Mouse (Mus musculus) urinary bladder, postnatal 10 days (tissue): ENCODE results near the gene D630023F18Rik.

Source experiments
- DNase-seq: peaks from one replicate; pipeline ENCODE4 v3.0.0; 2022; ENCODE audit warnings: low spot score

Gene D630023F18Rik

DNA sequence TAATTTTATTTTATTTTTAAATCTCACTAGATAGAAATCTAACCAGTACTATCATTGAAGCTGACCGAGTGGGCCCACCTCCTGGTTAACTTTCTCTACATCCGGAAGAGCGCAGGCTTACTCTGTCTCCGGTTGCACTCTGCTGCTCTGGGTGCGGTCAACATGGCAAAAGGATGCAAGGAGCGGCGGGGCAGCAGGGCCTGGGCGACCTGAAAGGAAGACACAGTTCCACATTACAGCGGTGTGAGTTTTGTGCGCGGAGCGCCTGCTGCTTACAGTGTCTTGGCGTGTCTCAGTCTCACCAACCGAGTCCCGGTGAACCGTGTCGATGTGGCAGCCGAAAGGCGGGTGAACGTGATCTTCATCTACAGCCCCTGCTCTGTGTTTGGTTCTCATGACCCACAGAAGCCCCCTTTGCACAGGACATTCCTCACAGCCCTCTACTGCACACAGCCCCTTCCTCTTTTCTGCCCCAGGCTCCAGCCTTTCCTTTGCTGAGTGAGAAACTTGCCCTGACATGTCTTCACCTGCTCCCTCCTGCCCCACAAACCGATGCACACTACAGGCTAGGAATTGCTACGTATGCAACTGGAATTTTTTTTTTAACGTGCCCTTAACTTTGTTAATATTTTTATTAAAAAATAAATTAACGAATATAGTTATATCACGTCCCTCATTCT, 13.1 kb downstream of the D630023F18Rik start:
- DNase-seq: no peak

DNA sequence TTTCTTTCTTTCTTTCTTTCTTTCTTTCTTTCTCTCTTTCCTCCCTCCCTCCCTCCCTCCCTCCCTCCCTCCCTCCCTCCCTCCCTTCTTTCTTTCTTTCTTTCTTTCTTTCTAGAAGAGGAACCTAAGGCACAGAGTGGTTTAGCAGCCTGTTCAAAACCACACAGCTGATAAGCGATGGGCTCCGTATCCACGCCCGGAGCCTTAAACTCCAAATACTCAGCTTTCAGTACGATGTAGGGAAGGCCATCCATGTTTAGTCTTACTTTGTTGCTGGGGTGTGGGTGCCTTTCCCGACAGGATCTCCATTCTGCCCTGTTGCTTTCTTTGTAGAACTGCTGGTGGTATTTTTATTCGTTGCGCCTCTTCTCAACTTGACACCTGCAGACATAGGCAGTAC, 13.8 kb downstream of the D630023F18Rik start:
- DNase-seq: no peak

DNA sequence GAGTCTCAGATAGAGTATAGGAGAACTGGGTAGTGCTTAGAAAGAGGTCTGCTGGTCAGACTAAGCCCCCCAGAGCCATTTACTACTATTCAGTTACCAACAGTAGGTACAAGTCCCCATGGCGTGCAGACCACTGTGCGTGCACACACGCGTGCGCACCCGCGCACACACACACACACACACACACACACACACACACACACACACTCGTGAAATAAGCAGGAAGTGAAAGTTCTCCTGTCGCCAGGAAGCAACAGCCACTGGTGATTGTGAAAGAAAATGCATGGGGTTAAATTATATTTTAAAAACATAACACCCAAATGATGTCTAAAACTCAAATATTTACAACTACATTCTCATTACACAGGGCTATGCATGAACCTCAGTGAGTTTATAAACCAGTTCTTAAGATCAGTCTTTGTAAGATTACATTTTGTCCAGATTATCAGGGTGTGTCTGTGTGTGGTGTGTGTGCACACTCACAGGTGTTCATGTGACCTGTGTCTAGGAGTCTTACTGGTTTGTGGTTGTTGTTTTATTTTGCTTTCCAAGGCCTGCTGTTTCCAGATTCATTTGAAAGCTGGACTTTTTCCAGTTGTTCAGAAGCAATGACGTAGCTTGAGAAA, 15.2 kb downstream of the D630023F18Rik start:
- DNase-seq: no peak

DNA sequence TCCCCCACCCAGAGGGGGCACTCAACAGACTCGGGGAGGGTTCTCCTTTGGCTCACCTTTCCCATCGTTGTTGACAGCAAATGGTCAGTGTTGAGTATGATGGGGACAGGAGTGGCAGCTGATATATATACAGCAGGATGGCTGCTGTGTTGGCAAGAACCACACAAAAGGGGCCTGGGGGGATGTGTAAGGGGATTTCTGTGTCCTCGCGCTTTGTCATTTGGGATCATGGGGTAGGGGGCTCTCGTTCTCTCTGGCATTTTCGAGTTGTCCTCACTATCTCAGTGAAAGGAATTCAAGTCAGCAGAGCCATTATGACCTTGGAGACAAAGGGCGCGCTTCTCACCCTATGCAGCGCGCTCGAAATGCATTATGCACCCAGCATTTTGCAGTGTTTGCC, 19.7 kb downstream of the D630023F18Rik start, which contains the start of gene Cryga:
Cryga (minus strand) TSS at position 101 of the 400 bp plus-strand sequence.
- no peak for DNase-seq

DNA sequence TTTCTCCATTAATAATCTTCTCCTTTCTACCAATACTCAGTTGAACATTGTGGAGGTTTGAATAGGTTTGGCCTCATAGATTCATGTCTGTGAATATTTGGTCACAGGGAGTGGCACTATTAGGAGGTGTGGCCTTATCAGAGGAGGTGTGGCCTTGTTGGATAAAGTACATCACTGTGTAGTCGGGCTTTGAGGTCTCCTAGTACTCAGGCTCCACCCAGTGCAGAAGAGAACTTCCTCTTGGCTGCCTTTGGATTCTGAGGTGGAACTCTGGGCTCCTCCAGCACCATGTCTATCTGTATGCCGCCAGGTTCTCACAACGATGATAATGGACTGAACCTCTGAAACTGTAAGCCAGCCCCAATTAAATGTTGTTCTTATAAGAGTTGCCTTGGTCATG, 26.1 kb downstream of the D630023F18Rik start:
- no peak for DNase-seq

DNA sequence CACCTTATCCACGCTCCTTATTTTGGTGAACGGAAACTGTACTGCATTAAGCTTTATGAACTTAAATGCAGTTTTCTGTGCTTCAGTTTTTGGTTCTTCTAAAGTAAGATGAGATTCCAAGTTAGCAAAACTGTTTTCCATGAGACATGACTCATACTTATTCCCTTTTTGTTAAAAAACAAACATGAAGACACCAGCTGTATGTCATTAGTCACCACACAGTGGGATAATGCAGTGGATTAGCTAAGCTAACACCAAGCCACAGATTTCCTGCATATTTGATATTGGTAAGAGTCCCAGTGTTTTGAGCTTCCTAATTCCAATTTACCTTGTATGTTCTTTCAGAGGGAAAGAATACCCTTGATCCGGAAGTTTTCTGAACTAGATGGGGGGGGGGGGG, 31.4 kb downstream of the D630023F18Rik start:
- DNase-seq: no peak

DNA sequence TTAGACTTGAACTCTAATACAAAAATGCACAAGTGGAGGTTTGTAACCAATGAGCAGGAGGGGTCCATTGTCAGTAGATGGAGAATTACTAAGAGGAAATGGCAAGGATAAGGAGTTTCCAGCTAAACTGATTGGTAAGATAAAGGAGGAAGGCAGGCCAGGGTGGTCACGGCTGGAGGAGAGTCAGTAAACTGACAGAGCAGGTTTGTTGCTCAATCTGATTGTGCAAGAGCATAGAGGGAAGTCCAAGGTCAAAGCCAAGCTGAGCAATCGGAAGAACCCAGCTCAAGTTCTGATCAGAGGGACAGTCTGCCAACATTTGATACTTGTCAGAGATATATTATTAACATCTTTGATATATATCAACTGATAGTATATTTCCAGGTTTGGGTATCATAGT, 32.6 kb downstream of the D630023F18Rik start:
- DNase-seq: no peak

DNA sequence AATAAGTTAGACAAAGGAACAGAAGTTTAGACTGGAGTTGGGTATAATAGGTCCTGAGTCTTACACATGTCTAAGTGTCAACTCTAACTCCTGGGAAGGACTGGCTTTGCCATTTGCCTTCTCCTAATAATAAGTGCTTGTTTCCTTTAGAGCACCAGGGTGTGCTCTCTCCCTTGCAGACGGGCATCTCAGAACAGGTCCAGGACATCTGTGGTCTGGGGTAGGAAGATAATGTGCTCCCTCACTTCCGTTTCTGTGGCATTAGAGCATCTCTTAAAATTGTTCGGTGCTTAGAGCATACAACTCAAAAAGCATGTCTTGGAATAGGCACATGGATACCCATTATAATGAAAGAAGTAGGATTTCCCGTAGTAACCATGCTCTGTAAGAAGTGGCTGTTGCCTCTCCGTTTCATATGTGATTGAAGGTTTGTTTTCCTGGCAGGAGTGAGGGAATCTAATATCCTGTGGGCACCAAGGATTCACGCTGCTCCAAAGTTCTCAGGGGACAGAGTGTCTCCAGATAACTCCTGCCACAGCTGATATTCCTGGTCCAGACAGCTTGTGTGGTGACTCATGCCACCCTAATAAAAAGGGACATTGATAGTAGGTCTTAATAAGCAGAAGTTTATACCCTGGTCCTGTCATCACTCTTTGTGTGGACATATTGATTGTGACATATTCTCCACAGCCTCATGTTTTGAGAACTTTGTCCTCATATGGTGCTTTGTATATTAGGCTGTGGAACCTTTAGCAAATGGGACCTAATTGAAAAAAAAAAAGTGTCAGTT, 34.3 kb downstream of the D630023F18Rik start:
- no peak for DNase-seq

DNA sequence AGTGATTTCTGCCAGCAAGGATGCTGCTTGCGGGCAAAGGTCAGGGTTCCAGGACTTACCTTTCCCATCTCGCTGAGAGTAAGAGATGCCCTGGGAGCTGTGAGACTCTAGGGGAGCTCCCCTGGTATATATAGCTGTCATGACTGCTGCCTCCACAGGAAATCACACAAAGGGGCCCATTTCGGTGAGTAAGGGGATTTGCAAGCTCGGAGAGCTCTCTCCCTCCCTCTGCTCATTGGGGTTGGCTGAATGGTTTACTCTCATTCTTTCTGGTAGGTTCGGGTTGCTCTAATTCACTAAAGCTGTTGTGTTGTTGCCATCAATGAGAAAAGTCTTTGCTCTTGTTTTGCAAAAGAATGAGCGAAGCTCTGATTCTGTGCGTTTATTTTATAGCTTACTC, 40.8 kb downstream of the D630023F18Rik start, which contains the start of gene Crygb:
Crygb (minus strand) TSS at position 101 of the 400 bp plus-strand sequence.
- no peak for DNase-seq

DNA sequence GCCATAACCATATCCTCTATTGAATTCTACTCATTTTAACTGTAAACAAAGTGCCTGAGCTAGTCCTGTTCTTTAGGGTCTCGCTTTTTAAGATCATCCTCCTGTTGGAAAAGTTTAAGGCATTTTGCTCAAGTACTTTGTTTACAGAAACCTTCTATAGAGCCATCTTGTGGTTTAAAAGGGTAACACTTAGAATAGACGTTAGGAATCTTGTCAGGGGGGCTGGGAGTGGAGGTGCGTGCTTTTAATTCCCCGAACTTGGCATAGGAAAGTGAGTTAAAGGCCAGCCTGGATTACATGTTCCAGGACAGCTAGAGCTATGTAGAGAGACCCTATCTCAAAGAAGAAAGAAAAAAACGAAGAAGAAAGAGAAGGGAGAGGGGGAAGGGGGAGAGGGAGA, 47.4 kb downstream of the D630023F18Rik start:
- DNase-seq: no peak

DNA sequence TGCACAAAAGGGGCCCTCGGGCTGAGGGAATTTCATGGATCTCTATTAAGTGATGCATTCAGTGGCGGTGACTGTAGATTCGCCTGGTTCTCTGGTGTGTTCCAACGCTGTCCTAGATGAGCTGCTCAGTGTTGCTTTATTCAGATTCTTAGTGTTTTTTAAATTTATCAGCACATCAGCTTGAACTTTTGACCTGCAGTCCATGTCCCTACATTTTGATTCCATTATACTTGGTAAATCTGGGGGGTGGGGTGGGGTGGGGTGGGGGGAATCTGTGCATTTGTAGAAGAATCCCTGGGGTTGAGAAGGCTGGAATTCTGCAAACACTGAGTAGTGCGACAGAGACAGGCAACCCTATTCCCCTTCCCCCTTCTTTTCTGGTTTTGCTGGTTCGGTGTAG, 49.4 kb downstream of the D630023F18Rik start, which contains the start of gene Crygc:
Crygc (minus strand) TSS at position 101 of the 400 bp plus-strand sequence.
- no peak for DNase-seq

DNA sequence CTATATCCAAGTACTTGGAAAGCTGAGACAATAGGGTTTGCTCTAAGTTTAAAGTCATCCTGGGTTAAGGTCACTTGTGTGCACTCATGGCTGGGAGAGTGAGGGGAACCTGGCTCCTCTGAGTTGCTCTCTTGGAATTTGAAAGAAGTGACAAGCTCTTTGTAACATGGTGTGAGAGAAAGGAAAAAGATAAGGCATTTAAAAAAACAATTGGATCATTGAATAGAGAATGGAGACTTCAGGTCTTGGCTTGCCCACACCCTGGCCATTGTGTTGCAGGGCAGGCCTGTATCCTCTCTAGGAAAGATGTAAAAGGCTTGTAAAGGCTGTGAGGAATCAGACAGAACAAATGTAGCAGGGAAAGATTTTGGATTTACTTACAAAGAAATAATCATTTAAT, 55.2 kb downstream of the D630023F18Rik start:
- DNase-seq: no peak

DNA sequence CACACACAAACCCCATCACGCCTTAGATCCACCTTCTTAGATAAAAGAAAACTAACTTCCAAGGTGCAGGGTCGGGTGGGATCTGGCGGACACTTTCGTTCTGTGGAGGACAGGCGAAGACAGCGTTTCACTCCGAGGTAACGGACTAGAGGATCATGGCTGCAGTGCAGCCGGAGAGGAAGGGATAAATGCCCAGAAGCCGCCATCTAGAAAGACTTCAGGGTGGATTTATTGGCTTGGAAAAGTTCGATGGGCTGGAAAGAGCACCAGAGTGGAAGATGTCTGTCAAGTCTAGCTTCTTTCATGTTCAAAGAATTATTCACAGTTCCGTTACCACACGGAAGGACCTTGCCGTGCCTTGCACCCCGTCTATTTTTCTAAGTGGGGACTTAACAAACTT, 58.8 kb downstream of the D630023F18Rik start:
- no peak for DNase-seq

DNA sequence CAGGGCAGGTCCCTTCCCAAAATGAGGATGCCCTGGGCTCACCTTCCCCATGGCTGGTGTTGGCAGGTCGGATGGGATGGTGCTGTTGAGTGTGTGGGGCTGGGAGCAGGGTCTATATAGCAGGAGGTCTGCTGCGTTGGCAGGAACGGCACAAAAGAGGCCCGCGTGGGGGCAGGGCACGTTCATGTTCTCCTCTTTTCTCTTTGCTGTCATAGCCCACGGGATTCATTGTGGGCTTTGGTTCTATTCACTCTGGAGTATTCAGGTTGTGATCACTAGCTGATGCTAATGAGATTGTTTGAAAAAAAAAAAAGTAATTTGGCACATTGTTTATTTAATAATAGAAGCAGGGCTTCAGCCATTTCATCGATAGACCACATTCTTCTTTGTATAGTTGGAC, 59.7 kb downstream of the D630023F18Rik start, which contains the start of gene Crygd:
Crygd (minus strand) TSS at position 101 of the 400 bp plus-strand sequence.
- no peak for DNase-seq
